Mouse (Mus musculus) mesoderm, embryonic 11.5 days (tissue): ENCODE results near the gene BC024978.

ENCODE experiments used
- DNase-seq: peaks from one replicate; pipeline ENCODE4 v3.0.0-alpha.2; 2012; ENCODE audit warnings: low read depth, low spot score

BC024978 gene

GRCm38 (mm10) chr7:27177942-27178323 is 17.6 kb upstream of the BC024978 start:
- DNase-seq, result no peak

DNA sequence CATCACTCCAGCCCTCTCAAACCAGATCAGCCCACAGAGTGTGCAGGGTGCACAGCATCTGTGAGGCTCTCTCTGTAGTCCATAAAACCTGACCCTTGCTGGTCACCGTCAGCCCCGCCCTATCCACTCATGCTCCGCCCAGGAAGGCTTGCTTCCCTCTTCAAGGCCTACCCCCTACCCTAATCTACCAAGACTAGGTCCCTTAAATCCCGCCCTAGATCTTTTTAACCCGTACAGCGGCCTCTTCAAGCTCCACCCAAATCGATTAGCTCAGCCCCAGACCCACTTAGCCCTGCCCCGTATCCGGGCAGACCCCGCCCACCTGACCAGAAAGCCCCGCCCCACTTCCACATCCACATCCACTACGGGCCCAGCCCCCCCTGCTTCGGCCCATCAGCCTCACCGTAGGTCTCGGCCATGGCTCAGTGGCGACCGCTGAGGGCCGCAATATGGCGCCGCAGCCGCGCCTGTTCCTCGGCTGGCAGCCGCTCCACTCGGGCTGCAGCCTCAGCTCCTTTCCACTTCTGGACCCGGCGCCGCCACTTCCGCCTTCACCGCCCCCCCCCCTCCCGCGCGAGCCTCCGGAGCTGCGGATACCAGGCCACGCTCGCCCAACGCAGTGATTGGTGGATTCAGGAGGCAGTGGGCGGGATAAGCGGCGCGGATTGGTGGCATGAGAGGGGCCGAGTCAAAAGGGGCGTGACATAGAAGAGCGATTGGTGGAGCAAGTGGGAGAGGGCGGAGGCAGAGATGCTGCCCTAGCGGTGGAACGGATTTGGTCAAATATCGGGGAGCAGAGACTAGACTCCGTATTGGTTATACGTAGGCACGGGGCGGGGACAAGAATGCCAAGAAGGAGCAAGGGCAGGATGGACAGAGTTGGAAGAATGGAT is 17.0 kb upstream of the BC024978 start, which contains the start of gene Rab4b:
Gene Rab4b, minus strand, starts transcription at position 573 of the 893 bp plus-strand sequence.
- DNase-seq, result peak; percentile 100

- DNase-seq, result no peak
Observed at GRCm38 (mm10) chr7:27179217-27179918, 16.2 kb upstream of the BC024978 start.

DNA sequence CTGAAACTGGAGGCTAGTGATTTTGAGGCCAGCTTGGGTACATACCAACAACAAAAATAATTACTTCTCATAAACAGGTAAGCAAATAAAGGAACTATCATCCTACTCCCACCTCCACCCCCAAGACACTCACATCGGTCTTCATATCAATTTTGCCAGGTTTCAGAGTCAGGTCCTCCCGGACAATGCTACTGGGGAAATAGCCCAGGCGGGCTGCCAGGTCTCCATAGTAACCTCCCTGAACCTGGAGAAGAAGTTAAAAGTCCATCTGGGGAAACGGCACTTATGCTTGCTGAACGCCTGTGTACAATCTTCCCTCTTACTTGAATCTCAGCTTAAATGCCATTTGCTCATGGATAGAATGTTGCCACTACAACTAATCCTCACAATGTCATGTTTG is 15.5 kb upstream of the BC024978 start:
- DNase-seq, result no peak

- DNase-seq, result no peak
Observed at GRCm38 (mm10) chr7:27180837-27181695, 14.5 kb upstream of the BC024978 start, which contains the start of the genes Gm21983 and Mia. TSS of gene Gm21983 (minus strand) at chr7:27181086. TSS of gene Mia (minus strand) at chr7:27181157.

GRCm38 (mm10) chr7:27182498-27182897 is 13.1 kb upstream of the BC024978 start:
- no peak for DNase-seq

GRCm38 (mm10) chr7:27184964-27185363 is 10.6 kb upstream of the BC024978 start:
- DNase-seq, result peak; percentile 47

DNA sequence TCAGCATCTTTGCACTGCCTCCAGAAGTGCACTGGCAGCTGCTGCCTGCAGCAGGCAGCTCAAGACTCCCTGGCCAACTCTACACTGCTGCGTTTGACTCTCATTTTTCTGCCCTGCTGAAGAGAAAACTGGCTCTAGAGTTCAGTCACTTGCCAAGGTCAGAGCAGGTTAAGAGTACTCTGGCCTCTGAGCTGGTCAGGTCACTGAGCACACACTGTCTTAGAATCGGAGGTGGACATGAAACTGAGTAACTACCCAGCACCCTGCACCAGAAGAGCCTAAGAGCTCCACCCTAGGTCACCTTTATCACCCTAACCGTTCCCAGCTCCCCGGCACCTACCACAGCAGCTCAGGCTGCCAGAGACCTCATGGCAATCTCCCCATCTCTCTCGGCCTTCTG is 9.6 kb upstream of the BC024978 start:
- no peak for DNase-seq

DNA sequence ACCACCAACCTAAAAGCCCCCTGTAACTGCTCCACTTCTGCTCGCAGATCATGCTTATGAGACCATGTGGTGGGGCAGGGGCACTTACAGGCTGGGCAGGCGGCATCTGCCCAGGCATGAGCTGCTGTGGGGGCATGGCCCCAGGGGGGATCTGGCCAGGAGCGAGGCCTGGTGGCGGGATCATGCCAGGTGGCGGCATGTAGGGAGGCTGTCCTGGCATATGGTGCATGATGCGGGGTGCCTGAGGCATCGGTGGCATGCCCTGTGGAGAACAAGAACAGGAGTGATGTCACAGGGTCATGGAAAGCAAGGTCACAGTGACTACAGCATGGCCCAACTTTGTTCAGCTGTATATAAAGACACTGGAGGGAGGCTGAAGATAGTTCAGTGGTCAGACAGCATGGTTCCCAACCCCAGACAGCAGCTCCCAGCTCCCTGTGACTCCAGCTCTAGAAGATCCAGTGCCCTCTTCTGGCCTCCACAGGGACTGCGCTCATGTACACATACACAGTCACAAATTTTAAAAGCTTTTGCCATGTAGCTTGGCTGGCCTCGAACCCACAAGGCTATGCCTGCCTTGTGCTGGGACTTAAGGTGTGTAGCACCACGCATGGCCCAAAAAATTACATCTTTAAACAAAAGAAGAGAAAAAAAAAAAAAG is 6.2 kb upstream of the BC024978 start:
- DNase-seq, result no peak

- no peak for DNase-seq
Observed at GRCm38 (mm10) chr7:27192434-27192833, 3.1 kb upstream of the BC024978 start.

DNA sequence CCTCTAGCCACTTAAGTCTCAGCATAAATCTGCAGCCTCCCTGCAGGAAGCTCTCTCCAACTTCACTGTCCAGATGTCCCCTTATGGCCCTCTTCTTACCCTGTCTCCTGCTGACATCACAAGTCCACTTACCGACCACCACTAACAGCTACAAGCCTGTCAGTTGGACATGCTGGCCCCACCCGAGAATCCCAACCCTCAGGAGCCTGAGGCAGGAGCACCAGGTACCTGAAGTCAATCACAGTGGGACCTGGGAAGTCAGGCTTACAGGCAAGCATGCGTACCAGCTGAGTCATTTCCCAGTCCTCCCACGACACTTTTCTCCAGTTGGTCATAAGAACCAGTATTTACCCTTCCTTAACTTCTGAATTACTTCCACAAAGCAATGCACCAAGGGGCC is 1.9 kb upstream of the BC024978 start:
- no peak for DNase-seq

- DNase-seq, result no peak
Observed at GRCm38 (mm10) chr7:27197136-27197535, 1.6 kb downstream of the BC024978 start.

GRCm38 (mm10) chr7:27197634-27198033 is 2.1 kb downstream of the BC024978 start:
- DNase-seq, result no peak

DNA sequence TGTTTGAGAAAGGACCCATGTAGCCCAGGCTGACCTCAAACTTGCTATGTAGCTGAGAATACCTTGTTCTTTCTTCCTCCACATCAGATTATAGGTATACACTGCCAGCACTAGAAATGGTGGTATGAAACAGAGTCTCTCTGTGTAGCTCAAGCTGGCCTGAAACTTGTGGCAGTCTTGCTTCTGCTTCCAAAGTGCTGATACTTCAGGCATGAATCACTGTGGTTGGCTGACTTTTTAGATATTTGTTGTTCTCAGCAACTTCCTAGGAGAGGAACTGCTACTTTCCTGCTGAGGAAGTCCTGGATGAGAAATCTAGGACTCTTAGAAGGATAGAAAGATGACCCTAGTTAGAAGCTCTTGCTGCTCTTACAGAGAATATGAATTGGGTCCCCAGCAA is 2.8 kb downstream of the BC024978 start:
- no peak for DNase-seq

DNA sequence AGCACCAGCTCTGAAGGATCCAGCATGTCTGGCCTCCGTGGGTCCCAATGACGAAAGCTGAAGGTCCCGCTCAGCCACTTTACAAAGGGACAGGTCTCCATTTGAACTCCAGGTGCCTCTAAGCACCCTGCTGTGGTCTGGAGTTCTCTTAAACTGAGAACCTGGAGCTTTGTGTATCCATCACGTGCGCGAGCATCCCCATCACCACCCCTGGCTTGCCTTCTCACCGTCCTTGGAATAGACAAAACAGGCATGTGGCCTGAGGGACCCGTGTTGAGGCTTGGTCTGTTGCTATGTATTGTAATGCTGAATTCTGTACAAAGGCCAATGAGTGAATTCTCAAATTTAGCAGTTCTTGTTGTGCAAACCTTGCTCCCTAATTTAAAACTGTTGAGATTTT is 3.2 kb downstream of the BC024978 start:
- no peak for DNase-seq

DNA sequence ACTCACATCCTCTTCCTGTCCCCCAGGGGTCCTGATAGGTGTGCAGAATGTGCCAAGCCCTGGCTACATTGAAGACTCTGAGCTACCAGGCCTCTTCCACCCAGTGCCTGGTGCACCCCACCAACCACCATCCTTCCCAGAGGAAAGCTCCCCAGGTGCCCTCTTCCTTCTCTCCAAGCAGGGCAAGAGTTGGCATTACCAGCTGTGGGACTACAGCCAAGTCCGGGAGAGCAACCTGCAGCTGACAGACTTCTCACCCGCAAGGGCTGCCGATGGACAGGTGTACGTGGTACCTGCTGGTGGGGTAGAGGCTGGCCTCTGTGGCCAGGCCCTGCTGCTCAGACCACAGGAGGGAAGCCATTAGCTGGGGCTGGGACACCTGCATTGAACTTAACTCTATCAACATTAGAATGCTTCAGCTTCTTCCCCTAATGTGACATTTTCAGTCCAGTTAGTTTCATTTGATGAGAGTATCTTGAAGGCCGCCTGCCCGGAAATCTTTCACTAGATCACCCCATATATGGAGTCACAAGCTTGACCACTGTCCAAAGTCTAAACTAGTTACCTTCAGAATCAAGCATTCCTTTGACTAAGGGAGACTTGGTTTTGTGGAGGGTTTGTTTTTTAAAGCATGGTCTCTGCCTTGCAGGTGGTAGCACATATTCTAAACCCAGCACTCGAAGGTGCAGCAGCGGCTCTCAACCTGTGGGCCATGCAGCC is 8.3 kb downstream of the BC024978 start:
- no peak for DNase-seq

- DNase-seq, result no peak
Observed at GRCm38 (mm10) chr7:27212626-27213025, 17.0 kb downstream of the BC024978 start.

GRCm38 (mm10) chr7:27218586-27218985 is 23.0 kb downstream of the BC024978 start:
- DNase-seq, result no peak

DNA sequence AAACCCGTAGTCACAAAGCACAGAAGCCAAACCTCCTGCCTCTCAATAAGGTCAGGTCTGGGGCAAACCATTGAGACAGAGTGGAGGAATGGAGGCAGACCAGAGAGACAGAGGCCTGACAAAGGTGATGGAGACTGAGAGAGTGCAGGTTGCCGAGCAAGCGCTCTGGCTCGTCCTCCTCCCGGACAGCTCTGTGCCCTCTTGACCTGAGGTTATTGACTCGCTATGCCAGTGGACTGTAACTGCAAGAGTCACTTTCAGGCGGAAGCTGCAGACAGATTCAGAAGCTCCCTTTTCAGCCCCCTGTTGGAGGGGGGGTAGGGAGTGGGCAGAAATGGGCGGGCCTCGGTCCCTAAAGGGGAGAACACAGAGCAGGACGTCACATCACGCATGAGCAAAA is 24.4 kb downstream of the BC024978 start:
- no peak for DNase-seq

DNA sequence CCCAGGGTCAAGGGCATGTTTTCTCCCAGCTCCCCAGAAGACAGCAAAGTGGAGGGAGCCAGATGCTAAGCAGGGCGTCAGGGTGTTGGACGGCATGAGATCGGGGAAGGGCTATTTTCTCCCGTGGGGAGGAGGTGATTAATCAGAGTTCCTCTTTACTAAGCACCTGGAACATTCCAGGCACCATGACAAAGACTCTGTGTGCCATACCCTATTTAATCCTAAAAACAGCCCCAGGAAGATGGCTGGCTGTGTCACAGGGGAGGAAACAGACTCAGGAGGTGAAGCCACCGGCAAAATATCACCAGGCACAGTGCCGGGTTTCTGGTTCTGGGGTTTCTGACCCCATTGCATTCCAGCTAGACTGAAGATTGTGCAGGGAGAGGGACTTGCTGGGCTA is 26.4 kb downstream of the BC024978 start:
- DNase-seq, result no peak

DNA sequence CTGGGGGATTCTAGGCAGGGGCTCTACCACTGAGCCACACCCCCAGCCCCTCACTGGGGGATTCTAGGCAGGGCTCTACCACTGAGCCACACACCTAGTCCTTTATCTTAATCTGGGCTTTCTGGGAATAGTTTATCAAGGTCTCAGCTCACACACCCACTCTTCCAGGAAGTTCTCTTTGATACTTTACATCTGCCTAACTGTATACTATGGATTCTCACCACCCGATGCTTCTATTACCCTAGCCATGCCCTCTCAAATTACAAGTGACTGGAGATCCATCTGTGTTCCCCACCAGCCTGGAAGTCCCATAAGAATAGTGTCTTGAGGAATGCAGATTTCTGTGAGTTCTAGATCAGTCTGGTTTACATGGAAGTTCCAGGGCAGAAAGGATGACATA is 27.0 kb downstream of the BC024978 start:
- DNase-seq, result no peak
